Mouse (Mus musculus) layer of hippocampus, adult 2 months (tissue): ENCODE measurements around the gene Arhgap32. TPM values are rescaled to one million over a fixed set of nuclear protein-coding genes. Genes with fewer than 3 reads are reported as not detected.

Experiments used
- DNase-seq, 2 experiments: peaks; one replicate each; pipeline ENCODE4 v3.0.0; 2022; ENCODE audit warnings: low spot score in 2 of 2
- H3K27ac ChIP-seq: fragments of 200-600 bp; 2 replicates; pipeline ENCODE4 v1.8.1; 2022
- H3K4me3 ChIP-seq: fragments of 200-600 bp; 2 replicates; pipeline ENCODE4 v1.8.1; 2022; ENCODE audit warnings: mild to moderate bottlenecking
- CTCF ChIP-seq: fragments of 200-600 bp; conservative IDR thresholded peaks from 2 replicates; pipeline ENCODE4 v1.8.1; 2022; ENCODE audit warnings: antibody characterized with exemption, mild to moderate bottlenecking, moderate library complexity
- microRNA-seq, 2 experiments: library from miRNA; unstranded; fragments of <30 nt; microRNA quantifications; one replicate each; pipeline ENCODE4 v1.2.0; 2021
- total RNA-seq, 2 experiments: library from RNA; stranded (reverse); gene quantifications; 2 replicates each; pipeline ENCODE4 v1.2.3; 2021

Arhgap32 gene
- total RNA-seq, 2 experiments from 2014 or later, result 226 to 232 TPM

- peak; percentile 92 for TF ChIP-seq CTCF
- DNase-seq, result peak; percentile 77
- Histone ChIP-seq H3K27ac (no peak overlapping the region), H3K4me3 (no peak overlapping the region)
These were observed 156.0 kb downstream of the Arhgap32 start for GRCm38 (mm10) chr9:32271896-32272444.

DNA sequence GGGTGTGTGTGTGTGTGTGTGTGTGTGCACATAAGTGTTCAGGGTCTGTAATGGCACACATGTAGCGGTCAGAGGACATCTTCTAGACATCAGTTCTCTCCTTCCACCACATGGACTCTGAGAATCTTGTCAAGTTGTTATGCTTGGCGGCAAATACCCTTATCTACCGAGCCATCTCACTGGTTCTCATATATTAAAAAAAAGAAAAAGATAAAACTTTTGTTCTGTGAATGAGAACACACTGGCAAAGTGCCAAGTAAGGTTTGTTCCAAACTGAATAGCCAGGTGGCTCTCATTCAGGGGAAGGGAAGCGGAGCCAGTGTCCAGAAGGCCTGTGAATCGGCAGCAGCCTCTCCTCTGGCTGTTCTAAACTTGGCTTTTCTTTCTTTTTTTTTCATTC, 162.1 kb downstream of the Arhgap32 start:
- Histone ChIP-seq H3K27ac (no peak overlapping the region), H3K4me3 (no peak overlapping the region)
- no peak for DNase-seq
- TF ChIP-seq CTCF, result no peak

DNA sequence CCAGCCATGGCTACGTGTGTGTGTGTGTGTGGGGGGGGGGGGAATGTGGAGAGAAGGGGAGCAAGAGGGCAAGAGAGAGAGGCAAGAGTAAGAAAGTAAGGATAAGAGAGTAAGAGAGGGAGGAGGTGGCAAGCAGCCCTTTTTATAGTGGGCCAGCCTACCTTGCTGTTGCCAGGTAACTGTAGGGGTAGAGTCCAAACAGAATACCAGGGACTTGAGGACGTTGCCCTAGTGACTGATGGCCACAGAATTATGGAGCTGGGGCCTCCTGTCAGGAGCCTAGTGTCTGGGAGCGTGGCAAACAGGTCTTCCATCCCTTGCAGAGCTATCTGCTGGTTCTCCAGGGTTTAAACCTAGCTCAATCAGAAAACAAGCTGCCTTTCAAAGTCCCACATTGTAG, 163.9 kb downstream of the Arhgap32 start:
- DNase-seq, result no peak
- Histone ChIP-seq H3K4me3 (no peak overlapping the region), H3K27ac (no peak overlapping the region)
- TF ChIP-seq CTCF, result no peak

- Histone ChIP-seq H3K4me3 (no peak overlapping the region), H3K27ac (no peak overlapping the region)
- DNase-seq, result no peak
- TF ChIP-seq CTCF, result no peak
These were observed 164.5 kb downstream of the Arhgap32 start for GRCm38 (mm10) chr9:32280456-32280855.

GRCm38 (mm10) chr9:32283591-32283990, 167.7 kb downstream of the Arhgap32 start:
- DNase-seq, result no peak
- no peak overlapping the region for H3K4me3 ChIP-seq
- H3K27ac ChIP-seq, result no peak overlapping the region
- no peak for TF ChIP-seq CTCF

DNA sequence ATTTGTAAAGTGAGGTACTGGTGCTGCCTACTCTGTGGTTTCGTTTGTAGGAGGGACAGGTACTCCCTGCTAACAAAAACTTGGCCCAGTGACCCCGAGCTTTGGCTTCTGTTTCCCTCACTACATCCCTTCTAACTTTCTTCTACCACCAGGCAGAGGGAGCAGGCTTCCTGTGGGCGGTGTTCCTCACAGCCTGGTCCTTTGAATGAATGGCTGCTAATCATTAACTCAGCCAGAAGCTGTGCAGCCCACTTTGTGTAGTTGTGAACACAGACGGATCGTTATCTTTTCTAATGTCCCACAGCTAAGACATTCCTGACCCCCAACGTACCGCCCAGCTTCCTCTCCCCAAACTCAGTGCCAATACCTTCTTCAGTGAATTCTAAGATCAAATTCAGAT, 175.7 kb downstream of the Arhgap32 start:
- no peak for DNase-seq
- TF ChIP-seq CTCF, result no peak
- no peak overlapping the region for H3K27ac ChIP-seq
- H3K4me3 ChIP-seq, result no peak overlapping the region

DNA sequence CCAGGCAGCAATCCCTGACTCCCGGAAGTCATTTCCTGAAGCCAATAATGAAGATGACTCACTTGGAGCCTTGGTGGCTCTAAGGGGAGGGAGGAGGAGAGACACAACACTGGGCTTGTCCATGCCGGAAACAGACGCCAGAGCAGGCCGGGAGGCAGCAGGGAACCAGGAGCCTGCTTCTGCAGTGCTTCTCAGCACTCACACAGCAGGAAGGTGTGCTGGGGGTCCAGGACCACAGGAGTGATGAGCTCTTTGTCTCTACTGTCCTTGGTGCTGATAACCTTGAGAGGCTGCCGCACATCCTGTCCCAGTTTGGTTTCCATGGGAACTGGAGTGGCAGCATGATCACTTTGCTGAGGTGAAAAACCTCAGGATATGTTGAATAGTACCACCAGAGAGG, 176.8 kb downstream of the Arhgap32 start:
- DNase-seq, result no peak
- TF ChIP-seq CTCF, result no peak
- H3K27ac ChIP-seq, result no peak overlapping the region
- no peak overlapping the region for H3K4me3 ChIP-seq

DNA sequence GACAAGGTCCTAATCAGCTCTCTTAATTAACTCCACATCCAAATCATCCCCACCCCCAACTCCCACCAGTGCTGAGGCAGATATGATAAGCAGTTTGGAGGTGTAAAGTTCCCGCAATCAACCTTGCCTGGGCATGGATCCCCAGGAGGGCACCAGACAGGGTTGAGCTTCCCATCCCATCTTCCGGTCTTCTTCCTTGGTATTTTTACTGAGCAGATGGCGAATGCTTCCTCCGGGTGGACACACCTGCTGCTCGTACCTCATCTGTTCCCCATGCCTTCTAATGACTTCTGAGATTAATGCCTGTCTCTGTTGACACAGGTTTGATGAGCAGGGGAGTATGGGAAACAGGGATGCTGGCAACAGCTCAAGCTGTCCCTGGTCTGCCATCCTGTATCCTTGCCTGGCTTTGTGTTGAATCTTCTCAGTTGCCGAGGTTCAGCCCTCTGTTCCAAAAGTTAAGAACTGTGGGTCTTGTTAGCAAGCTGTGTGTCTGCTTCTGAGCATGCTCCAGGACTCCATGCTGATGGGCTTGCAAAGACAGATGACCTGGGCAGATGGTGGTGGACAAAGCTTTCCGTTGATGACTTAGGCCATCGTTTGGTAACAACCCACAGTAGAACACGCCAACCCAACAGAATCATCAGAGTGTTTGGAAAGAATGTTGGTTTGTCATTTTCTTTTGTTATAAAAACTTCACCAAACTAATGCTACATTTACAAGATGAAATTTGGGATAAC, 179.3 kb downstream of the Arhgap32 start:
- TF ChIP-seq CTCF, result no peak
- no peak for DNase-seq
- no peak overlapping the region for H3K27ac ChIP-seq
- no peak overlapping the region for H3K4me3 ChIP-seq

GRCm38 (mm10) chr9:32302501-32303150, 186.7 kb downstream of the Arhgap32 start:
- no peak for TF ChIP-seq CTCF
- no peak for DNase-seq
- Histone ChIP-seq H3K4me3 (no peak overlapping the region), H3K27ac (no peak overlapping the region)

DNA sequence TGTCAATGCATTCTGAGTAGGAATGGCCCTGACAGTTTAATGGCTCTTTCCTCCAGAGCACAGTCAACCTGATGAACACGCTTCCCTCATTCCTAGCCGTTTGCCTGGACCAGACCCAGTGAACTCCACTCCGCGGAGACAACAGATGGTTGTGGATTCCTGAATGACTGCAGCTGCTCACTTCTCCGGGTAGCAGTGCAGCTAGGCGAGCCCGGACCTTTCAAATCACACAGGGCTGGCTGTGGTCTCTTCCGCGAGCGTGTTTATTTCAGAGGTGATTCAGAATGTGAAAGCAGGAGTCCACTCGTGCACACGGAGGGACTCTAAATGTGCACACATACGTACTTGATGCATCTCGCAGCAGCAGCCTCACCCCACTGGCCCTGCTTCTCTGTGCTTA, 195.8 kb downstream of the Arhgap32 start:
- DNase-seq, result no peak
- Histone ChIP-seq H3K4me3 (no peak overlapping the region; the same call in 1 of the 2 replicates), H3K27ac (no peak overlapping the region)
- no peak for TF ChIP-seq CTCF

GRCm38 (mm10) chr9:32312208-32312607, 196.3 kb downstream of the Arhgap32 start:
- Histone ChIP-seq H3K27ac (no peak overlapping the region), H3K4me3 (no peak overlapping the region; the same call in 1 of the 2 replicates)
- no peak for TF ChIP-seq CTCF
- no peak for DNase-seq

DNA sequence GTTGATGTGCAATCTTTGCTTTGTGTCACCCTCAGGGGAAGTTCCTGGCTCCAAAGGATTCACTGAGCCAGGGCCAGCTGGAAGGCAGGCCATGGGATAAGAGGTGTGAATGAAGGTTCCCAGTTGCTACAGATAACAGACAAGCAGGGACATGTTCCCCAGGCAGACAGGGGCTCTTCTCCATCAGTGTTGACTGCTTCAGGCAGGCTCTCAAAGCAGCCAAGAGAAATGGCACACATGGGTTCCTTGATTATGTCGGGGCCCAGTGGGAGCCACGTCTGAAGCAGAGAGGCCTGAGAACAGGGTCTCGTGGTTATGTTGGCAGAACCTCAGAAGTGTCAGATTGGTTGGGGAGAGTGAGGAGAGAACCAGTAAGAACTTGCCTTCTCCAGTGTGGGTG, 198.1 kb downstream of the Arhgap32 start:
- no peak overlapping the region for H3K4me3 ChIP-seq
- no peak for DNase-seq
- H3K27ac ChIP-seq, result no peak overlapping the region
- no peak for TF ChIP-seq CTCF

GRCm38 (mm10) chr9:32315999-32316398, 200.1 kb downstream of the Arhgap32 start:
- no peak overlapping the region for H3K4me3 ChIP-seq
- no peak overlapping the region for H3K27ac ChIP-seq
- DNase-seq, result no peak
- no peak for TF ChIP-seq CTCF

Small RNAs within 50 kb of the gene (microRNA-seq; reads per million reads assigned to microRNA genes)
- gene Gm44453, result 0 reads per million in 2 experiments

Other genes starting within 250 kb of the Arhgap32 start
- gene Barx2, start 202.7 kb upstream of the Arhgap32 start, total RNA-seq, result under 1 TPM; 0.47 to 0.79 TPM
- under 1 TPM; 0.25 to 0.36 TPM for gene Kcnj5, start 228.2 kb downstream of the Arhgap32 start, total RNA-seq